Mouse (Mus musculus) spleen, adult 18-20 months (tissue): ENCODE results near the gene Cyp2f2.

Experiments used
- DNase-seq, 2 experiments: peaks; one replicate each; pipeline ENCODE4 v3.0.0; 2022; ENCODE audit warnings: mixed read lengths in 2 of 2

Gene Cyp2f2

DNA sequence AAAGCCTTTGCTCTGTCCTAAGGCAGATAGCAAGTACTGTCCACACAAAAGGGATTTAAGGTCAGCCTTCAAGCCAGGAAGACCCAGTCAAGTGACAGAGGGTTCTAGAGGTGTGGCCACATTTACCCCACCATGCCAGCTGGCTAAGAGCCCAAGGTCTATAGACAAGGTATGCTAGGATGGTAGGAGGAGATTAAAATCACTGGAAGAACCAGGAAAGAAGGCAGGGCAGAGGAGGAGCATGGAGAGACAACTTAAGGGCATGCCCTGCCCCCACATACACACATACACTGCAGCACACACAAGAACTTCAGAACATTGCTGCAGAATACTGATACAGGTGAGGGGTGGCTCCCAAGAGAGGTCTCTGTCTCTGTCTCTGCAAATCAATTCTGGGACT, at the start of gene Cyp2f2:
Gene Cyp2f2, plus strand, starts transcription at position 234 of the 400 bp plus-strand sequence.
- DNase-seq = no peak

DNA sequence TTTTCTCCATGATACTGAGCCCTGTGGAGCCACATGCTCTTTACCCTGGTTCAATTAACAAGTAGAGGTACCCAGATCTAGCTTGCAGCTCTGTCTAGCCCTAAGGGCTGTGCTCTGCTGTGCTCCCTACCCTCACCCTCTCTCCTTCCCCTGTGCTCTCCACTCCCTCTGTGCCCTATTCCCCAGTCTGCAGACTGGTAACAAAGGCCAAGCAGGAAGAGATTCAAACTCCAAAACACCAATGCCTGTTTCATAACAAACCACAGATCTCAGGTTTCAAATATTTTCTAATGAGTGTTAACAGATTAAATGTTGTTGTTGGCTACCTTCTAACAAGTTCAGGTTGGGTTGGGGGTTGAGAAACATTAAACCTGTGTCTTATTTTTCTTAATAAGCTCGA, 41.1 kb upstream of the Cyp2f2 start:
- no peak for DNase-seq

DNA sequence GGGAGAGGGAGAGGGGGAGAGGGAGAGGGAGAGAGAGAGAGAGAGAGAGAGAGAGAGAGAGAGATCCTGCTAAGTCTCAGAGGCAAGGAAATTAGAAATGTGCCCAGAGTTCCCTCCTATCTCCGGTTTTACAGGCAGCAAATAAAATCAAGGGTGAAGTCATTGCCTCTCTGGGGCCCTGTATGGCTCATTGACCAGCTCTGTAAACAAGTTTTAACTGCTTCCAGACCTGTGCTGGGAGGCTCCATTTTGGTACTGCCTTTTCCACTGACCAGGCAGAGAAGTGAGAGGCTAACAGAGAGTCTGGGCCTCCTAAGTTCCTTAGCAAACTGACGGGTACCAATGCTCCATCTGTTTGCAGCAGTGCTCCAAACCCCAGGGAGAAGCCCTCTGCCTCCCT, 38.1 kb upstream of the Cyp2f2 start:
- DNase-seq = no peak

DNA sequence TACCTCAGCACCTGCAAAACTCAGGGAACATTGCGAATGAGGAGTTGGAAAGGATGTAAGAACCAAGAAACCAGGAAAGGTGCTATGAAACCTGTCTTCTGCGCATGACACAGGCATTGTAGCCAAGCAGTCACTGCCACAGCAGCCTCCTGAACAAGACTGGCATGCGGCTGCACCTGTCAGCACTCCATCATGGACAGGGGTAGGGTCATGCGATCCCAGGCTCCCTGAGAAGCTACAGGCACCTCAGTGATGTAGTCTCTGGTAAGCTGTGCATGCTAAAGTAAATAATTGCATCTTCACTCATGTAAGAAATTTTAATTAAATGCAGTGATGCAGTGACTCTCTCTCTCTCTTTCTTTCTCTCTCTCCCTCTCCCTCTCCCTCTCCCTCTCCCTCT, 28.7 kb upstream of the Cyp2f2 start:
- DNase-seq = no peak

DNA sequence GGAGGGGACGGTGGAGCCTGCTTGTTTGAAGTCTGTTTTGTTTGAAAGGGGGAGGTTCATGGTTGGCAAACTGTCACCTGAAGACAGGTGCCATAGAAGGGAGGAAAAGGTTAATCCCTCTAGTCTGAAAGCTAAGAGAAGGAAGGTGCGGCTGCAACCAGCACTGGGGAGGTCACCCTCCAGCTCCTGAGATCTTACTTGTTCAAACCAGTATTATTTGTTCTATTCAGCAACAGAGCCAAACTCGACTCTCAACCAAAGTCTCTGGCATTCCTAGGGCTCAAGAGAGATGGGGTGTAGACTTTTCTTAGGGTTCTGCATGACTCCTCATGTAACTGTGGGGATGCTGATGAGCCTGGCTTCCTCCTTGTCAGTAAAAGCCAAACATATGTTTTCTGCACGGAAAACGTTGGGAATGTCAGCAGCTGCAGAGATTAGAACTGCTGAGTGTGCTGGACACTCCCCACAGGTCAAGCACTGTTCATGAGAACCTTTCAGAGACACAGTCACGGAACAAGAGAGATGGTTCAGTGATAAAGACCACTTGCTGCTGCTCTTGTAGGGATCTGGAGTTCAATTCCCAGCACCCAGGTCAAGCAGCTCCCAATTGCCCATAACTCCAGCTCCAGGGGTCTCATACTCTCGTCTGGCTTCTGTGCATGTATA, 27.5 kb upstream of the Cyp2f2 start:
- DNase-seq = no peak

DNA sequence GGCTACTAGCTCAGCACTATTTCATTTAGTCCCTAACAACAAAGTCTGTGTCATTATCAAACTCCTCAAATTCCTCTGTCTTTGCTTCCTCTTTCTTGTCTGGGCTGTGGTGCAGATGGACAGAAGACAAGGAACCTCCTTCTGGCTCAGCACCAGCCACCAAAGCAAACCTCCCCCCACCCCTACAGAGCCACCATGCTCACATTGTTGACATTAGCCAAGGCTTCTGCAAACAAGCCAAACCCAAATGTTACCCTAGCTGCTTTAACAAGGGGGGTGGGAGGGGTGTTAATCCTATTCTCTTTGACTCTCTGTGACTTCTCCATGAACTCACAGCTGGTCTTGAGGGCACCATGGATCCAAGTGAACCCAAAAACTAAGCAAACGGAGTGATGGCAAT, 26.8 kb upstream of the Cyp2f2 start:
- DNase-seq = no peak

DNA sequence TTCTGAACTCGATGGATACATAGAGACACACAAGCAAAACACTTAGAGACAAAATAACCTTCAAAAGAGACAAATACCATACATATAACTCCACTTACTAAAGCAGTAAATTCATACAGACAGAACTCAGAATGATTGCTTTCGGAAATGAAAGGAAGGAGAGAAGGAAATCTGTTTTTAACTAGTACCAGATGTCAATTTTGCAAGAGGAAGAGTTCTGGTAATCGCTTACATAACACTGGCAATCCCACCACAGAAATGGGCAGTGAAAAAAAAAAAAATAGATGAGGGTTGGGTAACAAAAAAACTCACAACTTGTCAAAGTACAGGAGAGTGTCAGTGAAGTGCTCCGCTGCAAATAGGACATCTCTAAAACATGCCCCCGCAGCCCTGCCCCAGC, 14.8 kb upstream of the Cyp2f2 start:
- no peak for DNase-seq

DNA sequence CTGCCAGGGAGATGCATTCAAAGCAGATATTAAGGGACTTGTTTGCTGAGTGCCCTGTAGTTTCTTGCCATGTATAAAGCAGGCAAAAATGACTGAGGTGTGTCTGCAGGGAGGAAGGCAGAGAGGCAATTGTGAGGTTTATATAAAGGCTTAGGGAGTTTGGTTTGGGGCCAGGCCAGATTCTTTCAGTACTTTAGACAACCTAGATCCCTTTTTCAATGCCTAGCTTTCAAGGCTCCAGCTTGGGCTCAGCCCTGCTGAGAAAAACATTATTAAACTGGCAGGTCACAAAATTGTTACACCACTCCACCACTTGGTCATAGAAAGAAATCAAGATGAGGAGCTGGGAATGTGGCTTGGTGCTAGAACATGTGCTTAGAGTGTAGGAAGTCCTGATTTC, 9.4 kb upstream of the Cyp2f2 start:
- DNase-seq = no peak

DNA sequence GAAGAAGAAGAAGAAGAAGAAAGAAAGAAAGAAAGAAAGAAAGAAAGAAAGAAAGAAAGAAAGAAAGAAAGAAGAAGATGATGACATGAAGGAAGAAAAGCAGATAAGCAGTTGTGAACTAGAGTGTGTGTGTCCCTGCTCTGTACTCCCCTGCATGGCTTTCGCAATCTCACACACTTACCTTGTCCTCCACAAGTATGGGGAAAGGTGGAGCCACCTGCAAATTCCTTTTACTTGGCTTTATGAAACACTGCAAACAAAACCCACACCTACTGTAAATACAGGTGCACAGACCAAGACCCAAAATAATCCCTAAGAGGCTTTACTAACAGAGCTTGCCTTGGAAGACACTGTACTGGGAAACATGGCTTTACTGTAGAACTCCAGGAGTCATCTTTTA, 8.7 kb upstream of the Cyp2f2 start:
- DNase-seq = no peak

DNA sequence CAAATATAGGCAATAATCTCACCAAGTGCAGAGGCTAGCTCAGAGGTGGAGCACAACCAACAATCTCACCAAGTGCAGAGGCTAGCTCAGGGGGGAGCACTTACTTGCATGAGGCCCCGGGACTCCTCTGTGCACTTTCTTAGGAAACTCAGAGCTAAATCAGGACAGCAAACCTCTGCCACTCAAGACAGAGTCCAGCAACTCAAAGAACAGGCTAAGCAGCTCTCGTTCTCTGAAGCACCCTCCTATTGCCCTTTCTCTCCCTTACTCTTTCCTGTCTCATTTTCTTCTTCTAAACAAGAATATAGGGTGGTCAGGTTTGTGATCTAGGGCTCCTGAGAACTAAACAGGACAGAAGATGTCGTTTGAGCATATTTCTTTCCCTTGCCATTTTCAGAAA, 7.7 kb upstream of the Cyp2f2 start:
- no peak for DNase-seq

DNA sequence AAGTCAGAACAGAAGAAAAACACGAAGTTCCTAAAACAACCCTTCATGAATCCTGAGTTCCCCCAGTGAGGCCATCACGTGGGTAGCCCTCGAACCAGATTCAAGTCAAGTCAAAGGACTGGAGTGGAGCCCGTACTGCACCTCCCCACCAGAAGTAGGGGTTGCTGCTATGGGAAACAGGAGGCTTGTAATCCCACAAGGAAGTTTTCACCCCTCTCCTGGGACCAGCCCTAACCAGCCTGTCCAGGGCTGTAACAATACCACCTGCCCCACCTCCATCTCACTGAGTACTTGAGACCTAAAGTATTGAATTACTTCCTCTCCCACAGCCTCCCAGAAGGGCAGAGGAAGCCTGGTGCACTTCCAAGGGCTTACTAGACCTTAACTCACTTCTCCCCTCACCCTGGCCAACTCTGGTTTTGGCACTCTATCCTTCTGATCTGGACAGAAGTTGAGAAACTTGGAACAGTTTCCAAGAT, 1.6 kb upstream of the Cyp2f2 start:
- no peak for DNase-seq

DNA sequence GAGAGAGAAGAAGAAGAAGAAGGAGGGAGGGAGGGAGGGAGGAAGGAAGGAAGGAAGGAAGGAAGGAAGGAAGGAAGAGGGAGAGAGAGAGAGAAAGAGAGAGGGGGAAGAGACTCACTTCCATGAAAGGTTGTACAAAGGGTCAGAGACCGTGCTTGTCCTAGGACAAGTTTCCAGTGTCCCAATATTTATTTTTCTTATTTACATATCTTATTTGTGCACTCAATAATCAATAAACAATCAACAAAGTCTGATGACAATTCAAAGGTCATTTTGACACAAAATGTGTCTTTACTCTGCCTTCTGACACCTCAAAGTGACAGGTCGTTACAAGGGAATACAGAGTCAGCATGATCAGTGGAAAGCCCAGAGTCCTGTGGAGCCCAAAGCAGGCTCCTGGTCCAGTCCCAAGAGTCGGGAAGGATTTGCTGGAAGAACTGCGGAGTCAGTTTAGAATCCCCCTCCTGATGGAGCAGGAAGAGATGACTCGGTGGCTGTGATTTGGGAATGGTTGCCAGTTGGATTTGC, 4.7 kb downstream of the Cyp2f2 start:
- no peak for DNase-seq

DNA sequence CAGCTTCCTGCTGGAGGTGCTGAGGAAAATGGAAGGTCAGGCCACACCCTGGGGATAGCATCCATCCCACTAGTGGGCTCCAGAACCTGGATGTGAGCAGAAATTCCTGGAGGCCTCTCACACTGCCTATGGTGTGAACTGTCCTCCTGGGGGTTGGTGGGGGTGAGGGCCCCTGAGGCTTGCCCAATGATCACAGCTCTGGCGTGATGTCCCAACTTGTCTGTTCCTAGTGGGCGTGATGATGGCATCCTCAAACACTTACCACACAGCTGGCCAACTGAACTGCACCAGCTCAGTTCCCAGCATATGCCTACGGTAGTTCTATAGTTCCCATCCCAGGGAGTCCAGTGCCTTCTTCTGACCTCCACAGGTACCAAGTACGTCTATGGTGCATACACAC, 5.3 kb downstream of the Cyp2f2 start:
- DNase-seq = no peak

DNA sequence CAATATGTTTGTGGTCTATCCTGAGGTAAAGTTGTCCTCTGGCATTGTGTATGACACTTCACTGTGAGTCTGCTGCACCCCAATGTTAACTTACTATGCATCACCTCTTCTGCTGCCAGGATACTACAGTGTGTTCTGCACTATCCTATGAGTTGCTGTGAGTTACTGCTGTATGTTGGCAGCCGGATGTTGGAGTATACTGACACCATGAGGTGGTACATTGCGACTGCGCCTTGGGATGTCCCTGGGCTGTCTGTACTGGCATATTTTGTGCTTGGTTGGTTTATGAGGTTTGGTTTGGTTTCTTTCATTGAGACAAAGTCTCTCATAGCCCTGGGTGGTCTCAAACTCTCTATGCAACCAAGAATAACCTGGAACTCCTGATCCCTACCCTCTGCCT, 8.5 kb downstream of the Cyp2f2 start:
- no peak for DNase-seq

DNA sequence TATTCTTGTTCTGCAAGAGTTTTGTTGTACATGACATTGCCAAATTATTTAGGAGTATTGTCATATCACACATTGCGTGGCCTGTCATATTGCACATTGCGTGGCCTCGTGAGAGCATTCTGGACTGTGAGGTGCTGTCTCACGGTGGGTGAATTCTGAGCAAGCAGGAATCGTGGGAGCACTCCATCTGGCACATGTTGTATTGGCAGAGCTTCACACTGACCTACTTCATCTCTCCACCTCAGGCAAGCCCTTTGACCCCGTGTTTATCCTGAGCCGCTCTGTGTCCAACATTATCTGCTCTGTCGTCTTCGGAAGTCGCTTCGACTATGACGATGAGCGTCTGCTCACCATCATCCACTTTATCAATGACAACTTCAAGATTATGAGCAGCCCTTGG, 9.2 kb downstream of the Cyp2f2 start:
- no peak for DNase-seq

DNA sequence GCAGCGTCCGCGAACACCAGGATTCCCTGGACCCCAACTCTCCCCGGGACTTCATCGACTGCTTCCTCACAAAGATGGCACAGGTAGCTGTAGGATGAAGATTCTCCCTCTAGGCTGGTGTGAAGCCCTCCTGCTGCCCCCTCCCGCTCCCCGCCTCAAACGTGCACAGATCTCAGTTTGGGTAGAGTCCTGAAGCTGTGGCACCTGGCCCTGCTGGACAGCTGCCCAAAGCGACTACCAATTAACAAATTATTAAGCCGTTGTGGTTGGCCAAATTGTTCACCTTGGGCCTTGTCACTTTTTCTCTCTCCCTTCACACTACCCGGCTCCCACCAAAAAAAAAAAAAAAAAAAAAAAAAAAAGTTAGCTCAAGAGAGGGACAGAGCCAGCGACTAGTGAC, 10.1 kb downstream of the Cyp2f2 start:
- no peak for DNase-seq

DNA sequence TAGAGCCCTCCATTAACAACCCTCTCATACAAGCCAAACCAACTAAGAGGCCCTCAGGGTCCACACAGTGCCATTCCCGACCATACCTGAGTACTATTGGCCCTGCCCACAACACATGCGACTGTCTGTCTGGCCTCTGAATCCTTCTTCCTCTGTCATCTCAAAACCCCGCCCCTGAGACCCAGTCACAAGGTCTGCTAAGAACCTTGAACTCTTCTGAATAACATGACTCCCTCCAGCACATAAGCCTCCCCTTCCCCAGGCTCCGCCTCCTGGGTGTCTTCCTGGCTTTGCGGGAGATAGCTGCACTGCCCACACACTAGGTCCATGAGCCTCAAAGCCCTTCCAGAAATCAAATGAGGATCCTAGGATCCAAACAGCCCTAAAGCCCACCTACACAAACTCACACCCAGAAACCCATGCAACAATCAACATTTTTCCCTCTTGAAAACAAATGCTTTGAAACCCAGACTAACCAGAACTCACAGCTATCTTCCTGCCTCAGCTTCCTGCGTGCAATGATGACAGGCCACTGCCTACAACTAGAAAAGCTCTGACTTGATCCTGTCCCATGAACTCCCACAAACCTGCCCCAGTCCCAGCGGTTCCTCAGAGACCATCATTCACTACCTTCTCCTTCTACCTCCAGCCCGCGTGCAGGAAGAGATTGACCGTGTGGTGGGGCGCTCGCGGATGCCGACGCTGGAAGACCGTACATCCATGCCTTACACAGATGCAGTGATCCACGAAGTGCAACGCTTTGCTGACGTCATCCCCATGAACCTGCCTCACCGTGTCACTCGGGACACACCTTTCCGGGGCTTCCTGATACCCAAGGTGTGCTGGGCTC, 11.0 kb downstream of the Cyp2f2 start:
- no peak for DNase-seq

DNA sequence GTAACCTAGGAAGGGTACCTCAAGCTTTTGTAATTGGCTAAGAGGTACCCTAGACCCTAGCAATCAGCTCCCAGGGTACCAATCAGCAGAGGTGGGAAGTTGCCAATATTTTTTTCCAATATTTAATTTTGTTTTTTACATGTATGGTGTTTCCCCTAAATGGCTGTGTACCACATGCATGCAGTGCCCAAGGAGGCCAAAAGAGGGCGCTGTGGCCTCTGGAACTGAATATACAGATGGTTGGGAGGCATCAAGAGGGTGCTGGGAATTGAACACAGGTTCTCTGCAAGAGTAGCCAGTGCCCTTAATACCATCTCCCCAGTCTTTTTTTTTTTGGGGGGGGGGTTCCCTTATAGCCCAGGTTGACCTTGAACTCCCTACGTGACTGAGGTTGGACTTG, 11.7 kb downstream of the Cyp2f2 start:
- no peak for DNase-seq

DNA sequence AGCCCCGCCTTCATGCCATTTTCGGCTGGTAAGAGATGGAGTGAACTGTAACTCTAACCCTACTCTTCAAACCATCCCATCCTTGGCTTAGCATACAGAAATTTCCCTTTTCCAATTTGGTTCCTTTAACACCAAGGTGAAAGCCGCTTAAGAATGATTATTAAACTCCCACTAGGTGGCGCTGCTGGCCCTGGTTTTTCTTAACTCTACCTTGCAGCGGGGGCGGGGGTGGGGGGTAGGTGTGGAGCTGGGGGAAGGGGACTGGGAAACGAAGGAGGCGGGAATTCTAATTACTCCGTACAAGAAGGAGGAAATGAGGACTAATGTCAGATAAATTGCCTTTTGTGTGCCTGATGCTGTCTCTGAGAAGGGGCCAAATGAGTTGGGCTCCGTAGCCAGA, 12.9 kb downstream of the Cyp2f2 start:
- peak in 1 of 2 experiments; percentile 39 for DNase-seq

DNA sequence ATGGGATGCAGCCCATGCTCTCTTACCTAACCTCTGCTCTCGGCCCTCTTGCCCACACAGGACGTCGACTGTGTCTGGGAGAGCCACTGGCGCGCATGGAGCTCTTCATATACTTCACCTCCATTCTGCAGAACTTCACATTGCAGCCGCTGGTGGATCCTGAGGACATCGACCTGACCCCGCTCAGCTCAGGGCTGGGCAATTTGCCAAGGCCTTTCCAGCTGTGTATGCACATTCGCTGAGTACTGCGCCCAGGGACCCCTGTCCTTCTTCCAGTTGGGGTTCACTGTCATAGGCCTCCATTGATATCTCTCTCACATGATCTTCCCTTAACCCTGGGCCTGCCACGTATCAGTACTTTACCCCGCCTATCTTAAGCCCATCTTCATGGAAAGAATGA, 13.4 kb downstream of the Cyp2f2 start:
- no peak for DNase-seq

DNA sequence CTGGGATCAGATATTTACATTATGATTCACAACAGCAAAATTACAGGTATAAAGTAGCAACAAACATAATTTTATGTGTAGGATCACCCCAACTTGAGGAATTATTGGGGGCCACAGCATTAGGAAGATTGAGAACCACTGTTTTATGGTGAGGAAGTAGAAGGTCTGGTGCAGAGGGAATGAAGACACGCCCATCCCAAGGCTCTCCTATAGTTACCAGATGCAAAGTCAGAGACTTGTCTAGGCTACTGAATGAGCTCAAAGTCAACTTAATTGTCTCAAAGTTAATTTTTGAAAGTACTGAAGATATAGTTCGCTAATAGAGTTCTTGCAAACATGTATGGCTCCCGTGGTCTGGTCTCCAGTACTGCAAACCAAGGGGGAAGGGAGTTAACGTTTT, 14.0 kb downstream of the Cyp2f2 start:
- DNase-seq = no peak

DNA sequence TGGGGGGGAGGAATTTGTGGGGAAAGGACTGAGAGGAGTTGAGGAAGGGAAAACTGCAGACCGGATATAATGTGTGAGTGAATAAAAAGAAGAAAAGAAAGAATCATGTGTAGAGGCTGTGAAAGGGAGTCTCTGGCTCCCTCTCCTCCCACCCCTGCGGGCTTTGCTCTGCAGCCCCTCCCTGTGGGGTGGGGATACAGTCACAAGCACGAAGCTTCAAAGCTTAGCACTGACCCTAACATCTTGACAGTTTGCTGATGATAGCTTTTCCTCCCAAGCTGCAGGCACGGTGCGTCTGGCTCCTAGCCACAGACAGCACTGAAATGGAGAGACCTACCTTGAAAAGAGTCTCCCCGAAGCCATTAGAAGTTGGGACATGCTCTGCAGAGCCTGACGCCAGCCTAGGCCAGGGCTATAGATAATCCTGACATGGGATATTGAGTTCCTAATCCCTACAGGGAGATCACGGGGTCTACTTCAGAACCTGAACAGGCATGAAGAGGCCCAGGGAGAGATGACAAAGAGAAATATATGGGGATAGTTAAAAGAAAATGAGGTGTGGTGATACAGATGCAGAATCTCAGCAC, 16.8 kb downstream of the Cyp2f2 start:
- no peak for DNase-seq

DNA sequence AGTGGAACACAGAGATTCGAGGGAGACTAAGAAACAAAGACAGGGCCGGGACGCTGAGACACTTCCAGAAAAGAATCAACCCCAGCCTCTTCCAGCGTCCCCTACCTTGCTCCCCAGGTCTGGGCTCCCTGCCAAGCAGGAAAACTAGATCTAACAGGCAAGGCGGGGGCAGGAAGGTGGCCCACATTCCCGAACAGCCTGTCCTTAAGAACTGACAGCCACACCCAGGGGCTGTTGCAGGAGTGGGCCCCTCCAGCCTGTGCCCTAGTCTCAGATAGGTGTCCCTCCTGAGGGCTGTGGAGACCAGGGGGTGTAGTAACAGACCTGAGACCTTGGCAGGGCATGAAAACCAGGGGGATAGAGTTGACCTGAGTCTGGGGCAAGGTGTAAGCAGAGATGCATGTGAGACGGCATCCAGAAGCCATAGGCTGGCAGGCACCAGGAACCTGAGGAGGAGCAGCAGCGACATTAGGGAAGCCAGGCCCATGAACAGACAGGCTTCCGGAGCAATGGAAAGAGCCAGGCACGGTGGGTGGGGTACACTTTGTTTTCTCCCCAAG, 33.6 kb downstream of the Cyp2f2 start, which contains the start of gene Cyp2t4:
Gene Cyp2t4, plus strand, starts transcription at position 510 of the 560 bp plus-strand sequence.
- DNase-seq = no peak
